In the genomic region with DNA sequence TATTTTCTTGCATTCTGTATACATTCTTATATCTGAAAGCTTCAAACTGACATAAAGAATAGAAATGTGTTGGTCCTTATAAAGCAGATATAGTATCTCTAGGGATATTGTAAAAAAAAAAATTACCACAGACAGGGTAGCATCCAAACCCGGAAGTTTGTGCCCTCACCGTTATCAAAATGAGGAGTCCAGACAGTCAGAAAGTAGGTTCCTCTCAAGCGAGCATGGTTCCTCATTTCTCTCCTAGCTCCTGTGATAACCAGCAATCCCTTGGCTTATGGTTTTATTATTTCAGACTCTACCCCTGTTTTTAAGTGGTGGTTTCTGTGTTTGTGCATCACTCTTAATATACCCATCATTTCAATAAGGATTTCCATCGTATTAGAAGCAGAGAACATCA, we compare ENCODE assay signal across 27 mouse cellular contexts.
"Had no signal": no experiment of that assay in that cellular context is flagged by ENCODE, and none has a peak within 500 bp of the region (broad histone marks: within the 10 kb centered on the region; RNA-seq: fewer than 3 reads in every experiment).

No protein-coding gene starts in this region.

- H3K27me3 ChIP-seq: embryonic facial prominence, embryonic 12.5 days; embryonic facial prominence, embryonic 13.5 days; embryonic facial prominence, embryonic 15.5 days; forebrain, embryonic 12.5 days; forebrain, embryonic 13.5 days; forebrain, embryonic 15.5 days had no signal

- H3K36me3 ChIP-seq: embryonic facial prominence, embryonic 10.5 days; embryonic facial prominence, embryonic 12.5 days; embryonic facial prominence, embryonic 13.5 days; embryonic facial prominence, embryonic 15.5 days; forebrain, embryonic 10.5 days; forebrain, embryonic 12.5 days; forebrain, embryonic 15.5 days had no signal

- H3K4me2 ChIP-seq: embryonic facial prominence, embryonic 12.5 days; embryonic facial prominence, embryonic 13.5 days; embryonic facial prominence, embryonic 15.5 days; forebrain, embryonic 12.5 days; forebrain, embryonic 13.5 days; forebrain, embryonic 15.5 days had no signal

- H3K9me3 ChIP-seq: embryonic facial prominence, embryonic 10.5 days; embryonic facial prominence, embryonic 13.5 days; embryonic facial prominence, embryonic 15.5 days; forebrain, embryonic 10.5 days; forebrain, embryonic 12.5 days; forebrain, embryonic 13.5 days; forebrain, embryonic 15.5 days had no signal

- H3K27ac ChIP-seq: embryonic facial prominence, embryonic 10.5 days; embryonic facial prominence, embryonic 12.5 days; embryonic facial prominence, embryonic 13.5 days; embryonic facial prominence, embryonic 15.5 days; forebrain, embryonic 10.5 days; forebrain, embryonic 12.5 days; forebrain, embryonic 13.5 days; forebrain, embryonic 15.5 days; gastrocnemius, adult 2 months had no signal

- H3K4me1 ChIP-seq: embryonic facial prominence, embryonic 13.5 days; embryonic facial prominence, embryonic 15.5 days; forebrain, embryonic 12.5 days; forebrain, embryonic 13.5 days; forebrain, embryonic 15.5 days had no signal

- DNase-seq: cerebellum, adult 8-10 months; cerebellum, adult 9-10 months; cerebellum, adult 9-11 months; cerebellum, postnatal 10 days; cerebellum, postnatal 14 days; cerebellum, postnatal 25 days; cerebellum, postnatal 36 days; embryo, embryonic 11 days; forebrain, postnatal 0 days; gastrocnemius, adult 2 months; gastrocnemius, postnatal 10 days; gastrocnemius, postnatal 14 days; gastrocnemius, postnatal 25 days; gastrocnemius, postnatal 36 days; heart, adult 11 months; heart, adult 18-20 months had no signal

- H3K9ac ChIP-seq: embryonic facial prominence, embryonic 12.5 days; embryonic facial prominence, embryonic 13.5 days; embryonic facial prominence, embryonic 15.5 days; forebrain, embryonic 12.5 days; forebrain, embryonic 13.5 days; forebrain, embryonic 15.5 days; forebrain, postnatal 0 days had no signal

- ATAC-seq: forebrain, embryonic 13.5 days; forebrain, embryonic 14.5 days; forebrain, embryonic 15.5 days; forebrain, embryonic 16.5 days; forebrain, postnatal 0 days had no signal

- H3K4me3 ChIP-seq: embryonic facial prominence, embryonic 10.5 days; embryonic facial prominence, embryonic 12.5 days; embryonic facial prominence, embryonic 13.5 days; embryonic facial prominence, embryonic 15.5 days; erythroblast, embryonic 14.5 days; forebrain, embryonic 10.5 days; forebrain, embryonic 12.5 days; forebrain, embryonic 13.5 days; forebrain, embryonic 15.5 days; gastrocnemius, adult 2 months had no signal
